Mouse (Mus musculus) intestine, embryonic 16.5 days (tissue): ENCODE measurements around the gene Folr1. TPM values are rescaled to one million over a fixed set of nuclear protein-coding genes. Genes with fewer than 3 reads are reported as not detected.
A peak's percentile ranks its signal among the peaks of the same experiment; 100 is the strongest.

ENCODE experiments used
- ATAC-seq: fragments of 200-750 bp; cut with Nextera tagmentation; 2 replicates; pipeline ENCODE4 v1.8.0; 2017; ENCODE audit warnings: moderate TSS enrichment, moderate library complexity
- H3K27ac ChIP-seq: fragments of 300-500 bp; sonication (generic); 2 replicates; pipeline ENCODE4 v1.5.1; 2014; ENCODE audit warnings: mild to moderate bottlenecking, low read length
- H3K27me3 ChIP-seq: fragments of 300-500 bp; sonication (generic); replicated peaks from 2 replicates; pipeline ENCODE4 v1.6.1; 2014; ENCODE audit warnings: low read length, control low read depth, mixed read lengths; ENCODE audit not compliant: control insufficient read depth, insufficient read depth
- H3K36me3 ChIP-seq: fragments of 300-500 bp; sonication (generic); 2 replicates; pipeline ENCODE4 v1.6.1; 2014; ENCODE audit warnings: low read length, control low read depth; ENCODE audit not compliant: control insufficient read depth, insufficient read depth
- H3K4me1 ChIP-seq: fragments of 300-500 bp; sonication (generic); 2 replicates; pipeline ENCODE4 v1.6.1; 2014; ENCODE audit warnings: low read length, control low read depth, mixed read lengths; ENCODE audit not compliant: control insufficient read depth, insufficient read depth
- H3K4me2 ChIP-seq: fragments of 300-500 bp; sonication (generic); 2 replicates; pipeline ENCODE4 v1.6.1; 2014; ENCODE audit warnings: low read depth, low read length, control low read depth
- H3K4me3 ChIP-seq: fragments of 300-500 bp; sonication (generic); 2 replicates; pipeline ENCODE4 v1.5.1; 2014; ENCODE audit warnings: mild to moderate bottlenecking, low read length
- H3K9ac ChIP-seq: fragments of 300-500 bp; sonication (generic); 2 replicates; pipeline ENCODE4 v1.6.1; 2014; ENCODE audit warnings: low read depth, low read length
- H3K9me3 ChIP-seq: fragments of 300-500 bp; sonication (generic); 2 replicates; pipeline ENCODE4 v1.6.1; 2016; ENCODE audit warnings: low read length, control low read depth; ENCODE audit not compliant: control insufficient read depth
- WGBS: fragments of 180-500 bp; shearing (Covaris S2); extraction: QIAGEN DNeasy Blood & Tissue Kit; methylation state at CpG from one replicate; pipeline ENCODE4 v1.1.7; 2014; 5-methylcytosine and 5-hydroxymethylcytosine counted together
- polyA plus RNA-seq: library from polyadenylated mRNA; unstranded; fragments of >200 nt; fragmentation: Nextera tagmentation; extraction: Ambion mirVana; gene quantifications from 2 replicates; pipeline ENCODE4 v1.2.1, GENCODE M21; 2015

Gene Folr1
- polyA plus RNA-seq, 1 experiment from 2014 or later, result 201 TPM

GRCm38 (mm10) chr7:101875978-101876377 is 5.4 kb upstream of the Folr1 start:
- Histone ChIP-seq H3K36me3 (no peaks in the 10 kb centered on the region), H3K4me3 (no peak overlapping the region), H3K27ac (no peak overlapping the region), H3K4me1 (no peaks in the 10 kb centered on the region), H3K9me3 (no peaks in the 10 kb centered on the region), H3K4me2 (no peak overlapping the region), H3K27me3 (no peaks in the 10 kb centered on the region), H3K9ac (no peak overlapping the region)
- ATAC-seq, result no peak
- WGBS, result 87% methylated on average over 1 of the region's 1 CpGs

- Histone ChIP-seq H3K4me3 (no peak overlapping the region), H3K27ac (peak overlapping the region; percentile 82), H3K27me3 (no peaks in the 10 kb centered on the region), H3K4me1 (peaks cover 2% of the 10 kb centered on the region; the same call in 1 of the 2 replicates), H3K9me3 (no peaks in the 10 kb centered on the region), H3K36me3 (no peaks in the 10 kb centered on the region), H3K9ac (no peak overlapping the region), H3K4me2 (peak overlapping the region; percentile 7; the same call in 1 of the 2 replicates)
- ATAC-seq, result peak; percentile 49
- 69% methylated on average over 3 of the region's 3 CpGs for WGBS
These were observed 708 bp upstream of the Folr1 start for GRCm38 (mm10) chr7:101871296-101871695.

- Histone ChIP-seq H3K4me3 (peak overlapping the region; percentile 41), H3K4me1 (peaks cover 2% of the 10 kb centered on the region; the same call in 1 of the 2 replicates), H3K4me2 (peak overlapping the region; percentile 45), H3K27ac (0 out of 2 replicates have a peak overlapping the region, but pooled peaks have one; percentile 69), H3K36me3 (no peaks in the 10 kb centered on the region), H3K27me3 (no peaks in the 10 kb centered on the region), H3K9ac (peak overlapping the region; percentile 53), H3K9me3 (no peaks in the 10 kb centered on the region)
- ATAC-seq, result peak; percentile 27; the same call in 1 of the 2 replicates
- WGBS, result 57% methylated on average over 7 of the region's 7 CpGs
These were observed 1.5 kb downstream of the Folr1 start for GRCm38 (mm10) chr7:101869163-101869500.

GRCm38 (mm10) chr7:101868241-101869162 is 2.1 kb downstream of the Folr1 start:
- peak overlapping the region; percentile 45 for H3K4me2 ChIP-seq
- peak overlapping the region; percentile 53 for H3K9ac ChIP-seq
- 65% methylated on average over 13 of the region's 13 CpGs for WGBS
- no peak; the same call in 1 of the 2 replicates for ATAC-seq
- H3K27ac ChIP-seq, result 0 out of 2 replicates have a peak overlapping the region, but pooled peaks have one; percentile 31
- H3K27me3 ChIP-seq, result no peaks in the 10 kb centered on the region
- no peaks in the 10 kb centered on the region for H3K36me3 ChIP-seq
- peak overlapping the region; percentile 41 for H3K4me3 ChIP-seq
- peaks cover 2% of the 10 kb centered on the region; the same call in 1 of the 2 replicates for H3K4me1 ChIP-seq
- no peaks in the 10 kb centered on the region for H3K9me3 ChIP-seq

GRCm38 (mm10) chr7:101867482-101867881 is 3.1 kb downstream of the Folr1 start:
- Histone ChIP-seq H3K4me1 (peaks cover 2% of the 10 kb centered on the region; the same call in 1 of the 2 replicates), H3K27ac (no peak overlapping the region), H3K9me3 (no peaks in the 10 kb centered on the region), H3K4me2 (no peak overlapping the region), H3K9ac (no peak overlapping the region), H3K27me3 (no peaks in the 10 kb centered on the region), H3K36me3 (no peaks in the 10 kb centered on the region), H3K4me3 (no peak overlapping the region)
- WGBS, result 97% methylated on average over 4 of the region's 4 CpGs
- no peak for ATAC-seq

- H3K4me2 ChIP-seq, result no peak overlapping the region
- 84% methylated on average over 11 of the region's 11 CpGs for WGBS
- no peaks in the 10 kb centered on the region for H3K9me3 ChIP-seq
- no peak overlapping the region for H3K9ac ChIP-seq
- no peaks in the 10 kb centered on the region for H3K36me3 ChIP-seq
- no peak overlapping the region for H3K27ac ChIP-seq
- ATAC-seq, result no peak
- H3K4me3 ChIP-seq, result no peak overlapping the region
- H3K27me3 ChIP-seq, result no peaks in the 10 kb centered on the region
- H3K4me1 ChIP-seq, result peaks cover 2% of the 10 kb centered on the region; the same call in 1 of the 2 replicates
These were observed 3.9 kb downstream of the Folr1 start for GRCm38 (mm10) chr7:101866491-101867265.

- Histone ChIP-seq H3K9ac (no peak within 1 kb of the TSS), H3K4me1 (peaks cover 2% of the 10 kb centered on the region; the same call in 1 of the 2 replicates), H3K4me2 (no peak within 1 kb of the TSS), H3K9me3 (no peaks in the 10 kb centered on the region), H3K27ac (no peak within 1 kb of the TSS), H3K36me3 (no peaks in the 10 kb centered on the region), H3K4me3 (no peak within 1 kb of the TSS), H3K27me3 (no peaks in the 10 kb centered on the region)
- 77% methylated on average over 3 of the region's 3 CpGs for WGBS
- no peak for ATAC-seq
These were observed 7.2 kb downstream of the Folr1 start, which contains the start of gene Anapc15 for GRCm38 (mm10) chr7:101863415-101863814. Gene Anapc15, plus strand, starts transcription at chr7:101863715.

- no peaks in the 10 kb centered on the region for H3K9me3 ChIP-seq
- H3K9ac ChIP-seq, result no peak overlapping the region
- H3K27me3 ChIP-seq, result no peaks in the 10 kb centered on the region
- WGBS, result 76% methylated on average over 3 of the region's 3 CpGs
- no peak overlapping the region for H3K27ac ChIP-seq
- no peak for ATAC-seq
- H3K36me3 ChIP-seq, result no peaks in the 10 kb centered on the region
- no peaks in the 10 kb centered on the region for H3K4me1 ChIP-seq
- H3K4me2 ChIP-seq, result no peak overlapping the region
- no peak overlapping the region for H3K4me3 ChIP-seq
These were observed 8.3 kb downstream of the Folr1 start for GRCm38 (mm10) chr7:101862291-101862690.

- H3K9me3 ChIP-seq, result no peaks in the 10 kb centered on the region
- ATAC-seq, result no peak
- H3K4me1 ChIP-seq, result no peaks in the 10 kb centered on the region
- H3K27ac ChIP-seq, result no peak overlapping the region
- no peak overlapping the region for H3K4me3 ChIP-seq
- no peaks in the 10 kb centered on the region for H3K27me3 ChIP-seq
- H3K36me3 ChIP-seq, result no peaks in the 10 kb centered on the region
- no peak overlapping the region for H3K4me2 ChIP-seq
- no peak overlapping the region for H3K9ac ChIP-seq
These were observed 9.6 kb downstream of the Folr1 start for GRCm38 (mm10) chr7:101860978-101861377.
